Mouse (Mus musculus) midbrain, postnatal 0 days (tissue): ENCODE measurements around the gene 4930596D02Rik. TPM values are rescaled to one million over a fixed set of nuclear protein-coding genes. Genes with fewer than 3 reads are reported as not detected.

ENCODE experiments used
- ATAC-seq: fragments of 200-750 bp; cut with Nextera tagmentation; 2 replicates; pipeline ENCODE4 v1.8.0; 2017; ENCODE audit warnings: moderate number of reproducible peaks, mild to moderate bottlenecking, moderate TSS enrichment, moderate library complexity; ENCODE audit not compliant: low FRiP score
- DNase-seq: peaks from one replicate; pipeline ENCODE4 v3.0.0-alpha.2; 2015; ENCODE audit warnings: low spot score
- H3K27ac ChIP-seq: fragments of 300-500 bp; sonication (generic); 2 replicates; pipeline ENCODE4 v1.5.1; 2014; ENCODE audit warnings: low read depth, mild to moderate bottlenecking, low read length, mixed read lengths
- H3K27me3 ChIP-seq: fragments of 300-500 bp; sonication (generic); 2 replicates; pipeline ENCODE4 v1.6.1; 2014; ENCODE audit warnings: low read length, control low read depth, mixed read lengths; ENCODE audit not compliant: insufficient read depth
- H3K36me3 ChIP-seq: fragments of 300-500 bp; sonication (generic); 2 replicates; pipeline ENCODE4 v1.6.1; 2014; ENCODE audit warnings: low read length, control low read depth, mixed read lengths; ENCODE audit not compliant: insufficient read depth
- H3K4me1 ChIP-seq: fragments of 300-500 bp; sonication (generic); 2 replicates; pipeline ENCODE4 v1.6.1; 2014; ENCODE audit warnings: mild to moderate bottlenecking, control low read depth, antibody characterized with exemption, low read length, mixed read lengths; ENCODE audit not compliant: insufficient read depth
- H3K4me2 ChIP-seq: fragments of 300-500 bp; sonication (generic); 2 replicates; pipeline ENCODE4 v1.6.1; 2014; ENCODE audit warnings: low read depth, mild to moderate bottlenecking, low read length, mixed read lengths; ENCODE audit not compliant: poor library complexity, severe bottlenecking
- H3K4me3 ChIP-seq: fragments of 300-500 bp; sonication (generic); 2 replicates; pipeline ENCODE4 v1.5.1; 2014; ENCODE audit warnings: low read depth, mild to moderate bottlenecking, low read length, moderate library complexity
- H3K9ac ChIP-seq: fragments of 300-500 bp; sonication (generic); replicated peaks from 2 replicates; pipeline ENCODE4 v1.6.1; 2014; ENCODE audit warnings: mild to moderate bottlenecking, low read length, moderate library complexity, mixed read lengths; ENCODE audit not compliant: poor library complexity, severe bottlenecking
- H3K9me3 ChIP-seq: fragments of 300-500 bp; sonication (generic); 2 replicates; pipeline ENCODE4 v1.6.1; 2016; ENCODE audit warnings: low read length, control low read depth
- CTCF ChIP-seq: IDR thresholded peaks from 2 replicates; pipeline ENCODE4 v1.5.1; 2016; ENCODE audit warnings: antibody characterized with exemption, mild to moderate bottlenecking
- WGBS: fragments of 180-500 bp; shearing (Covaris S2); extraction: QIAGEN DNeasy Blood & Tissue Kit; methylation state at CpG from one replicate; pipeline ENCODE4 v1.1.7; 2014; 5-methylcytosine and 5-hydroxymethylcytosine counted together
- polyA plus RNA-seq: library from polyadenylated mRNA; unstranded; fragments of >200 nt; fragmentation: Nextera tagmentation; extraction: Ambion mirVana; gene quantifications from 2 replicates; pipeline ENCODE4 v1.2.1, GENCODE M21; 2015
- total RNA-seq: library from RNA; depleted of rRNA; stranded (reverse); fragments of >200 nt; gene quantifications from 2 replicates; pipeline ENCODE4 v1.2.3, GENCODE M21; 2014

Gene 4930596D02Rik
- total and polyA plus RNA-seq, 2 experiments from 2014 or later, result not detected

DNA sequence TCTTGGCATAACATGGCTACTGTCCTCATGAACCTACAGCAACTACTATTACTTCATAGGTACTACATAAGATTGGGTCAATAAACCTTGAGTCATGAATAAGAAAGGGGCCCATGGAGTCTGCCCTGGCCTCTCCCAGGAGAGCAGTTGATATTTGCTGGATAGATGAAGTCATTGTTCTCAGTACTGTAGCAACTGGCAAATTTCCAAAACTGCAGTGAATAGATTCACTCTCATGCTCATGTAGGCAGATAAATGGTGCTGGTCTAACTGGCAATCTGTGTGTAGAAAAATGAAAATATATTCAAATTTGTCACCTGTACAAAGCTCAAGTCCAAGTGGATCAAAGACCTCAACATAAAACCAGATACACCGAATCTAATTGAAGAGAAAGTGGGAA lies 38.5 kb downstream of the 4930596D02Rik start:
- no peaks in the 10 kb centered on the region for H3K36me3 ChIP-seq
- no peak overlapping the region for H3K9ac ChIP-seq
- H3K9me3 ChIP-seq, result no peaks in the 10 kb centered on the region
- no peak for ATAC-seq
- no peak overlapping the region for H3K27ac ChIP-seq
- H3K27me3 ChIP-seq, result no peaks in the 10 kb centered on the region
- H3K4me1 ChIP-seq, result no peaks in the 10 kb centered on the region
- TF ChIP-seq CTCF, result no peak
- no peak overlapping the region for H3K4me2 ChIP-seq
- no peak overlapping the region for H3K4me3 ChIP-seq
- 97% methylated on average over 1 of the region's 1 CpGs for WGBS
- no peak for DNase-seq
